Mouse (Mus musculus) spleen, postnatal 4 days (tissue): Measurements from ENCODE around the gene Gm49630.
"Not testable (repeated sequence)": the region's sequence is repeated elsewhere in the genome, so short reads cannot be mapped to it uniquely, and the experiment has no call there.

ENCODE experiments used
- DNase-seq, 2 experiments: peaks; one replicate each; pipeline ENCODE4 v3.0.0; 2022; ENCODE audit warnings: low spot score in 2 of 2

The Gm49630 gene

GRCm38 (mm10) chr17:7366676-7367374 is 5.0 kb downstream of the Gm49630 start:
- not testable (repeated sequence) for DNase-seq

- DNase-seq = not testable (repeated sequence)
Measured at GRCm38 (mm10) chr17:7366265-7366664, 5.5 kb downstream of the Gm49630 start.

GRCm38 (mm10) chr17:7365615-7366014 is 6.2 kb downstream of the Gm49630 start:
- not testable (repeated sequence) for DNase-seq

- not testable (repeated sequence) for DNase-seq
Measured at GRCm38 (mm10) chr17:7360749-7361465, 10.9 kb downstream of the Gm49630 start.

GRCm38 (mm10) chr17:7359806-7360205 is 12.0 kb downstream of the Gm49630 start:
- DNase-seq = not testable (repeated sequence)

- DNase-seq = not testable (repeated sequence)
Measured at GRCm38 (mm10) chr17:7352596-7352995, 19.2 kb downstream of the Gm49630 start, which contains the start of gene Ttll2. Gene Ttll2, minus strand, starts transcription at chr17:7352696.

- not testable (repeated sequence) for DNase-seq
Measured at GRCm38 (mm10) chr17:7348765-7349164, 23.0 kb downstream of the Gm49630 start.

GRCm38 (mm10) chr17:7337381-7337780 is 34.4 kb downstream of the Gm49630 start:
- DNase-seq = not testable (repeated sequence)

GRCm38 (mm10) chr17:7332745-7333144 is 39.0 kb downstream of the Gm49630 start:
- DNase-seq = not testable (repeated sequence)

- not testable (repeated sequence) for DNase-seq
Measured at GRCm38 (mm10) chr17:7326415-7326814, 45.4 kb downstream of the Gm49630 start.

GRCm38 (mm10) chr17:7324346-7324745 is 47.4 kb downstream of the Gm49630 start, which contains the start of gene Tcp10a:
Gene Tcp10a, plus strand, starts transcription at chr17:7324646.
- not testable (repeated sequence) for DNase-seq

GRCm38 (mm10) chr17:7319789-7320188 is 52.0 kb downstream of the Gm49630 start:
- not testable (repeated sequence) for DNase-seq

GRCm38 (mm10) chr17:7315693-7316382 is 55.9 kb downstream of the Gm49630 start:
- DNase-seq = not testable (repeated sequence)

GRCm38 (mm10) chr17:7306278-7307196 is 65.2 kb downstream of the Gm49630 start:
- not testable (repeated sequence) for DNase-seq
